Mouse (Mus musculus) hindbrain, embryonic 12.5 days (tissue): ENCODE measurements at regions not wholly inside any gene's neighbourhood (a gene's known extent, or its start where the extent isn't known, plus 50 kb on each side); places are given as distances from the start of the nearest gene placed in this dataset.
"Not testable (repeated sequence)": the region's sequence is repeated elsewhere in the genome, so short reads cannot be mapped to it uniquely, and the experiment has no call there.

Experiments used
- ATAC-seq: fragments of 200-750 bp; cut with Nextera tagmentation; 2 replicates; pipeline ENCODE4 v1.8.0; 2017; ENCODE audit warnings: moderate TSS enrichment; ENCODE audit not compliant: low FRiP score
- H3K27ac ChIP-seq: fragments of 300-500 bp; sonication (generic); 2 replicates; pipeline ENCODE4 v1.5.1; 2016; ENCODE audit warnings: mild to moderate bottlenecking
- H3K27me3 ChIP-seq: fragments of 300-500 bp; sonication (generic); 2 replicates; pipeline ENCODE4 v1.6.1; 2016; ENCODE audit warnings: mild to moderate bottlenecking
- H3K36me3 ChIP-seq: fragments of 300-500 bp; sonication (generic); 2 replicates; pipeline ENCODE4 v1.6.1; 2016; ENCODE audit warnings: mild to moderate bottlenecking
- H3K4me1 ChIP-seq: fragments of 300-500 bp; sonication (generic); 2 replicates; pipeline ENCODE4 v1.6.1; 2016
- H3K4me2 ChIP-seq: fragments of 300-500 bp; sonication (generic); replicated peaks from 2 replicates; pipeline ENCODE4 v1.6.1; 2016; ENCODE audit warnings: mild to moderate bottlenecking
- H3K4me3 ChIP-seq: fragments of 300-500 bp; sonication (generic); 2 replicates; pipeline ENCODE4 v1.5.1; 2016; ENCODE audit warnings: mild to moderate bottlenecking
- H3K9ac ChIP-seq: fragments of 300-500 bp; sonication (generic); 2 replicates; pipeline ENCODE4 v1.6.1; 2016; ENCODE audit warnings: mild to moderate bottlenecking, moderate library complexity
- H3K9me3 ChIP-seq: fragments of 300-500 bp; sonication (generic); replicated peaks from 2 replicates; pipeline ENCODE4 v1.6.1; 2016; ENCODE audit warnings: mild to moderate bottlenecking
- whole genome bisulfite sequencing: fragments of 180-500 bp; shearing (Covaris S2); methylation state at CpG from one replicate; pipeline ENCODE4 v1.1.7; 2016; 5-methylcytosine and 5-hydroxymethylcytosine counted together

DNA sequence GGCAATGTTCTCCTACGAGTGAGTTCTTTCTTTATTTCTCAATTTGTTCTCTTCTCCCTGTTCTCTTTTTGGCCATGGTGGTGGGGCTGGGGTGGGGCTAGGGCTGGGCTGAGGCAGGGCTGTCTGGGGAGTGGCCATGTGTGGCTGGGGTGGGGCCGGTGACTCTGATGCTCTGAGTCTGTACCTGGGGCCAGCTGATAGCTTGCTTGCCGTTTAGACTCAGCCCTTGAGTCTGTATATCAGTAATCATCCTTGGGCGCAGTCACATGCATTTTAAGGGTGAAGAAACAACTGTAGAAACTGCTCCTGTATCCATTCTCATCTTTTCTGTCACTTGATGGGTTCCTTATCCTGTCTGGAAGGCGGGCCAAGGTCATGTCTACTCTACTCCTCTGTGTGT, 256.1 kb downstream of the 1810013L24Rik start:
- no peaks in the 10 kb centered on the region for H3K36me3 ChIP-seq
- no peak overlapping the region for H3K27ac ChIP-seq
- no peak overlapping the region for H3K4me2 ChIP-seq
- no peak overlapping the region for H3K9ac ChIP-seq
- 0 out of 2 replicates have a peak, but pooled peaks cover 4% of the 10 kb centered on the region for H3K4me1 ChIP-seq
- no peak for ATAC-seq
- 87% methylated on average over 5 of the region's 5 CpGs for WGBS
- H3K9me3 ChIP-seq: no peaks in the 10 kb centered on the region
- H3K27me3 ChIP-seq: no peaks in the 10 kb centered on the region
- no peak overlapping the region for H3K4me3 ChIP-seq

GRCm38 (mm10) chr16:9091790-9092189, 261.9 kb downstream of the 1810013L24Rik start:
- H3K36me3 ChIP-seq: no peaks in the 10 kb centered on the region
- H3K4me1 ChIP-seq: peaks cover 12% of the 10 kb centered on the region
- H3K4me3 ChIP-seq: no peak overlapping the region
- H3K9ac ChIP-seq: no peak overlapping the region
- H3K27me3 ChIP-seq: no peaks in the 10 kb centered on the region
- no peak overlapping the region for H3K4me2 ChIP-seq
- no peaks in the 10 kb centered on the region for H3K9me3 ChIP-seq
- peak overlapping the region; percentile 44 for H3K27ac ChIP-seq
- WGBS: 78% methylated on average over 6 of the region's 6 CpGs
- ATAC-seq: no peak

GRCm38 (mm10) chr16:9092191-9092848, 262.4 kb downstream of the 1810013L24Rik start:
- H3K27me3 ChIP-seq: no peaks in the 10 kb centered on the region
- WGBS: 12% methylated on average over 11 of the region's 11 CpGs
- peak overlapping the region; percentile 44; the same call in 1 of the 2 replicates for H3K27ac ChIP-seq
- H3K4me3 ChIP-seq: no peak overlapping the region
- peaks cover 10% of the 10 kb centered on the region for H3K4me1 ChIP-seq
- no peak overlapping the region for H3K9ac ChIP-seq
- H3K4me2 ChIP-seq: no peak overlapping the region
- H3K9me3 ChIP-seq: no peaks in the 10 kb centered on the region
- no peaks in the 10 kb centered on the region for H3K36me3 ChIP-seq
- ATAC-seq: no peak

DNA sequence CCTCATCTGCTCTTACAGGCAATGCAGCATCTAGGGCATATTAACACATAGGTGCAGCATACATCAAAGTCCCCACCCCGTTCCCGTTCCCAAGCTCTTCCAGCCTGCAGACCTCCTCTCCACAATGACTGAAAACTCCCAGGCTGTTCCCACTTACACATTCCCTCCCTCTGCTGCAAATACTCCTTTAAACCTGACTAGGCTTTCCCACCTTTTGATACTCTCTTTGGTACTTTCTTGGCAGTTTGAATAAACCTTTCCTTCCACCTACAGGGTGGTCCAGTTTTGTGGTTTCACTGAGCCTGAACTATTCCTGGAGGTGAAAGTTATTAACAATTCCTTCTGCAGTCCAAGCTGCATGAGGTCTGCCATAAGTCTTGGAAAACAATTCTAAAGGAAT, 263.7 kb downstream of the 1810013L24Rik start:
- no peak overlapping the region for H3K4me2 ChIP-seq
- no peak overlapping the region for H3K9ac ChIP-seq
- H3K9me3 ChIP-seq: no peaks in the 10 kb centered on the region
- H3K27me3 ChIP-seq: no peaks in the 10 kb centered on the region
- WGBS: 39% methylated on average over 2 of the region's 2 CpGs
- no peaks in the 10 kb centered on the region for H3K36me3 ChIP-seq
- no peak for ATAC-seq
- H3K27ac ChIP-seq: no peak overlapping the region
- no peak overlapping the region for H3K4me3 ChIP-seq
- peaks cover 7% of the 10 kb centered on the region for H3K4me1 ChIP-seq

GRCm38 (mm10) chr16:9094201-9094600, 264.3 kb downstream of the 1810013L24Rik start:
- Histone ChIP-seq H3K4me1 (peaks cover 7% of the 10 kb centered on the region), H3K27me3 (no peaks in the 10 kb centered on the region), H3K36me3 (no peaks in the 10 kb centered on the region), H3K9ac (no peak overlapping the region), H3K4me3 (no peak overlapping the region), H3K9me3 (no peaks in the 10 kb centered on the region), H3K27ac (no peak overlapping the region), H3K4me2 (no peak overlapping the region)
- ATAC-seq: no peak
- 68% methylated on average over 5 of the region's 5 CpGs for WGBS

GRCm38 (mm10) chr16:9106211-9106610, 276.3 kb downstream of the 1810013L24Rik start:
- no peak overlapping the region for H3K9ac ChIP-seq
- H3K27me3 ChIP-seq: no peaks in the 10 kb centered on the region
- no peak overlapping the region for H3K27ac ChIP-seq
- H3K4me3 ChIP-seq: no peak overlapping the region
- ATAC-seq: no peak
- H3K36me3 ChIP-seq: no peaks in the 10 kb centered on the region
- no peak overlapping the region for H3K4me2 ChIP-seq
- peaks cover 10% of the 10 kb centered on the region; the same call in 1 of the 2 replicates for H3K9me3 ChIP-seq
- H3K4me1 ChIP-seq: no peaks in the 10 kb centered on the region
- 94% methylated on average over 11 of the region's 11 CpGs for WGBS

- not testable (repeated sequence) for ATAC-seq, H3K9me3 ChIP-seq, H3K36me3 ChIP-seq, H3K27me3 ChIP-seq, H3K4me1 ChIP-seq, H3K9ac ChIP-seq, H3K4me3 ChIP-seq, H3K4me2 ChIP-seq, H3K27ac ChIP-seq
- 98% methylated on average over 8 of the region's 8 CpGs for WGBS
Observed at GRCm38 (mm10) chr16:9106676-9107075, 276.8 kb downstream of the 1810013L24Rik start.

DNA sequence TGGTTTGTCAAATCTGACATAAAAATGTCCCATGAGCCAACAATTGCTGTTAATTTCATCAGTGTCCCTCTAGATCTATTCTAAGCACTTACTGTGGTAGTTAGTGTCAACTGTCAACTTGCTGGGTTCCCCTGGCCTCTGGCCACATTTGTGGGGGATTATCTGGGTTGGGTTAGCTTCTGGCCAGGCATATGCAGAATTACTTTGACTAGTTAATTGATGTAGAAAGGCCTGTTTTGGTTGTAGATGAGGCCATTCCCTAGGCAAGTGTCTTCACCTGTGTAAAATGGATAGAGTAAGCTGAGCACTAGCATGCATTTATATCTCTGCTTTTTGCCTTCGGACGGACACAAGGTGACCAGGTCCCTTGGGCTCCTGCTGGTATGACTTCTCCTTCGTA, 283.9 kb downstream of the 1810013L24Rik start:
- WGBS: 90% methylated on average over 3 of the region's 3 CpGs
- ATAC-seq: no peak

GRCm38 (mm10) chr16:9115548-9115947, 285.6 kb downstream of the 1810013L24Rik start:
- WGBS: 37% methylated on average over 5 of the region's 5 CpGs
- no peak for ATAC-seq

More for the DNA sequence above, 283.9 kb downstream of the 1810013L24Rik start:
- Histone ChIP-seq H3K4me2 (no peak overlapping the region), H3K9ac (no peak overlapping the region), H3K27ac (no peak overlapping the region), H3K36me3 (no peaks in the 10 kb centered on the region), H3K4me3 (no peak overlapping the region), H3K27me3 (no peaks in the 10 kb centered on the region), H3K9me3 (no peaks in the 10 kb centered on the region), H3K4me1 (0 out of 2 replicates have a peak, but pooled peaks cover 8% of the 10 kb centered on the region)

GRCm38 (mm10) chr16:9121581-9121980, 291.7 kb downstream of the 1810013L24Rik start:
- Histone ChIP-seq H3K27ac (no peak overlapping the region), H3K9ac (no peak overlapping the region), H3K4me1 (0 out of 2 replicates have a peak, but pooled peaks cover 4% of the 10 kb centered on the region), H3K9me3 (no peaks in the 10 kb centered on the region), H3K4me3 (no peak overlapping the region), H3K4me2 (no peak overlapping the region), H3K36me3 (no peaks in the 10 kb centered on the region), H3K27me3 (no peaks in the 10 kb centered on the region)
- WGBS: 88% methylated on average over 2 of the region's 2 CpGs
- no peak for ATAC-seq

More at GRCm38 (mm10) chr16:9115548-9115947, 285.6 kb downstream of the 1810013L24Rik start:
- no peaks in the 10 kb centered on the region for H3K27me3 ChIP-seq
- H3K4me2 ChIP-seq: no peak overlapping the region
- no peak overlapping the region for H3K27ac ChIP-seq
- H3K9ac ChIP-seq: no peak overlapping the region
- no peak overlapping the region for H3K4me3 ChIP-seq
- no peaks in the 10 kb centered on the region for H3K36me3 ChIP-seq
- no peaks in the 10 kb centered on the region for H3K9me3 ChIP-seq
- 0 out of 2 replicates have a peak, but pooled peaks cover 8% of the 10 kb centered on the region for H3K4me1 ChIP-seq

DNA sequence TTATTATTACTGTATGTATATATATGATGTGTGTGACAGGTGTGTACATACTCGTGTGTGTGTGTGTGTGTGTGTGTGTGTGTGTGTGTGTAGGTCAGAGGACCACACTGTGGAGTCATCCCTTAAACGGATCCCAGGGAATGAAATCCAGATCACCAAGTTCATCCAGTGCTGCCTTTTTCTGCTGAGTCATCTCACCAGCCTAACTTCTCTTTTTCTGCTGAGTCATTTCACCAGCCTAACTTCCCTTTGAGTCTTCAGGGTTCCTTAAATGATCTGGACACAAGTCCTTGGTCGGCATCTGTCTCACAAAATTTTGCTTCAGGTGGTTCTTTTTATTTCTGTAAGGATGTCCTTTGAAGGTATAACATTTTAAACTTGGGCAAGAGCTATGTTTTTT, 302.2 kb downstream of the 1810013L24Rik start:
- no peaks in the 10 kb centered on the region for H3K27me3 ChIP-seq
- no peak overlapping the region for H3K9ac ChIP-seq
- no peaks in the 10 kb centered on the region for H3K36me3 ChIP-seq
- no peaks in the 10 kb centered on the region for H3K4me1 ChIP-seq
- no peaks in the 10 kb centered on the region for H3K9me3 ChIP-seq
- H3K27ac ChIP-seq: no peak overlapping the region
- 82% methylated on average over 3 of the region's 3 CpGs for WGBS
- no peak overlapping the region for H3K4me2 ChIP-seq
- ATAC-seq: no peak
- H3K4me3 ChIP-seq: no peak overlapping the region

- Histone ChIP-seq H3K4me1 (no peaks in the 10 kb centered on the region), H3K36me3 (no peaks in the 10 kb centered on the region), H3K4me3 (no peak overlapping the region), H3K27me3 (no peaks in the 10 kb centered on the region), H3K4me2 (no peak overlapping the region), H3K9me3 (no peaks in the 10 kb centered on the region), H3K27ac (no peak overlapping the region), H3K9ac (no peak overlapping the region)
- no peak for ATAC-seq
Observed at GRCm38 (mm10) chr16:9132778-9133177, 302.9 kb downstream of the 1810013L24Rik start.

DNA sequence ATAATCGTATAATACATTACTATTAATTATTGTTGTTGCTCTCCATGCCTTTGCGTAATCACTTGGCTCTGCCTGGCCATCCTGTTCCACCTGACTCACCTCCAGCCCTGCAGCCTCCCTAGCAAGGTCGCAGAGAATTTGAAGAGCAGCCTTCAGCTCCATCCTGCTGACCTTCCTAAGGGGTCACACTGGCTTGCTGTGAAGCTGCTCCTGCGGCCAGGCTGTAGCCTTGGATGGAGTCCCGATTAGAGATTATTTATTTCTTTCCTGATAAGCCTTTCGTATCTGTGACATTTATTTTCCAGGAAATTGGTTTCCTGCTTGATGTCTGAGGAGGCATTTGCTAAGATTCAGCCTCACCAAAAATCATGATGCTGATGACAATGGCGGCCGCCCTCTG, 305.5 kb downstream of the 1810013L24Rik start:
- Histone ChIP-seq H3K27ac (no peak overlapping the region), H3K4me2 (no peak overlapping the region), H3K4me1 (no peaks in the 10 kb centered on the region), H3K9me3 (no peaks in the 10 kb centered on the region), H3K27me3 (no peaks in the 10 kb centered on the region), H3K36me3 (no peaks in the 10 kb centered on the region), H3K4me3 (no peak overlapping the region), H3K9ac (no peak overlapping the region)
- 88% methylated on average over 8 of the region's 8 CpGs for whole genome bisulfite sequencing
- ATAC-seq: no peak
